Mouse (Mus musculus) midbrain, postnatal 0 days (tissue): ENCODE measurements around the gene Fkbp10. TPM values are rescaled to one million over a fixed set of nuclear protein-coding genes. Genes with fewer than 3 reads are reported as not detected.

Experiments used
- ATAC-seq: fragments of 200-750 bp; cut with Nextera tagmentation; 2 replicates; pipeline ENCODE4 v1.8.0; 2017; ENCODE audit warnings: moderate number of reproducible peaks, mild to moderate bottlenecking, moderate TSS enrichment, moderate library complexity; ENCODE audit not compliant: low FRiP score
- DNase-seq: peaks from one replicate; pipeline ENCODE4 v3.0.0-alpha.2; 2015; ENCODE audit warnings: low spot score
- H3K27ac ChIP-seq: fragments of 300-500 bp; sonication (generic); 2 replicates; pipeline ENCODE4 v1.5.1; 2014; ENCODE audit warnings: low read depth, mild to moderate bottlenecking, low read length, mixed read lengths
- H3K27me3 ChIP-seq: fragments of 300-500 bp; sonication (generic); 2 replicates; pipeline ENCODE4 v1.6.1; 2014; ENCODE audit warnings: low read length, control low read depth, mixed read lengths; ENCODE audit not compliant: insufficient read depth
- H3K36me3 ChIP-seq: fragments of 300-500 bp; sonication (generic); 2 replicates; pipeline ENCODE4 v1.6.1; 2014; ENCODE audit warnings: low read length, control low read depth, mixed read lengths; ENCODE audit not compliant: insufficient read depth
- H3K4me1 ChIP-seq: fragments of 300-500 bp; sonication (generic); 2 replicates; pipeline ENCODE4 v1.6.1; 2014; ENCODE audit warnings: mild to moderate bottlenecking, control low read depth, antibody characterized with exemption, low read length, mixed read lengths; ENCODE audit not compliant: insufficient read depth
- H3K4me2 ChIP-seq: fragments of 300-500 bp; sonication (generic); 2 replicates; pipeline ENCODE4 v1.6.1; 2014; ENCODE audit warnings: low read depth, mild to moderate bottlenecking, low read length, mixed read lengths; ENCODE audit not compliant: poor library complexity, severe bottlenecking
- H3K4me3 ChIP-seq: fragments of 300-500 bp; sonication (generic); 2 replicates; pipeline ENCODE4 v1.5.1; 2014; ENCODE audit warnings: low read depth, mild to moderate bottlenecking, low read length, moderate library complexity
- H3K9ac ChIP-seq: fragments of 300-500 bp; sonication (generic); replicated peaks from 2 replicates; pipeline ENCODE4 v1.6.1; 2014; ENCODE audit warnings: mild to moderate bottlenecking, low read length, moderate library complexity, mixed read lengths; ENCODE audit not compliant: poor library complexity, severe bottlenecking
- H3K9me3 ChIP-seq: fragments of 300-500 bp; sonication (generic); 2 replicates; pipeline ENCODE4 v1.6.1; 2016; ENCODE audit warnings: low read length, control low read depth
- CTCF ChIP-seq: IDR thresholded peaks from 2 replicates; pipeline ENCODE4 v1.5.1; 2016; ENCODE audit warnings: antibody characterized with exemption, mild to moderate bottlenecking
- WGBS: fragments of 180-500 bp; shearing (Covaris S2); extraction: QIAGEN DNeasy Blood & Tissue Kit; methylation state at CpG from one replicate; pipeline ENCODE4 v1.1.7; 2014; 5-methylcytosine and 5-hydroxymethylcytosine counted together
- polyA plus RNA-seq: library from polyadenylated mRNA; unstranded; fragments of >200 nt; fragmentation: Nextera tagmentation; extraction: Ambion mirVana; gene quantifications from 2 replicates; pipeline ENCODE4 v1.2.1, GENCODE M21; 2015
- total RNA-seq: library from RNA; depleted of rRNA; stranded (reverse); fragments of >200 nt; gene quantifications from 2 replicates; pipeline ENCODE4 v1.2.3, GENCODE M21; 2014

The Fkbp10 gene
- total and polyA plus RNA-seq, 2 experiments from 2014 or later: 21.8 to 33.9 TPM

DNA sequence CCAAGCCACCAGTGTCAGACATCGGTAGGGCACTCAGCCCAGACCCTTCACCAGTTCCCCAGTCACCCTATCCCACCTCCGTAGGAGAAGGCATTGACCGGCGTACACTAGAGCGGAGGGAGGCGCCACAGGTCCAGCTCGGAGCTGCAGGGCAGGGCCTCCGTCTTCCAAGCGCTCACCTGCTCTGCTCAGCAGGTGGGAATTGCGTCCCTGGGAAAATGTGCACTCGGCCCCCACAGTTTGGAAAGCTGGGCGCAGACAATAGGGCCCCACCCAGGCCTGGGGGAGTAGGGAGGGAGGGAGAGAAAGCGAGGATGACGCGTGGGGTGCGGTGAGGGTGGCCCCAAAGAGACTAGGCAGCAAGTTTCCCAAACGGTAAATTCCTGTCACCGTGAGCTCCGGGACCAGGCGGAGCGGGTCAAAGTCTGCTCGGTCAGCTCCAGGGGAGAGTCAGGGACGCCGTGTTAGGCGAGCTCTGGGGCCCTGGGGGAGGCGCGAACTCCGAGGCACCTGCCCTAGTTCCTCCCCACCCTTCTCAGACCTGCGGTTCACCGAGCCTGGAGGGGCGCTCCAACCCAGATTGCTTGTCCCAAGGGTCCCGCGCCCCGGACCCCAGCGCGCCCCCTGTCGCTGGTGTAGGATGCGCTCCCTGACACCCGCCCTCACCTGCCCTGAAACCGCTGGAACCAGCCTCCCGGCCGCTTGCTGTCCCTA is 18.5 kb upstream of the Fkbp10 start:
- under 1% methylated on average over 41 of the region's 42 CpGs for WGBS

DNA sequence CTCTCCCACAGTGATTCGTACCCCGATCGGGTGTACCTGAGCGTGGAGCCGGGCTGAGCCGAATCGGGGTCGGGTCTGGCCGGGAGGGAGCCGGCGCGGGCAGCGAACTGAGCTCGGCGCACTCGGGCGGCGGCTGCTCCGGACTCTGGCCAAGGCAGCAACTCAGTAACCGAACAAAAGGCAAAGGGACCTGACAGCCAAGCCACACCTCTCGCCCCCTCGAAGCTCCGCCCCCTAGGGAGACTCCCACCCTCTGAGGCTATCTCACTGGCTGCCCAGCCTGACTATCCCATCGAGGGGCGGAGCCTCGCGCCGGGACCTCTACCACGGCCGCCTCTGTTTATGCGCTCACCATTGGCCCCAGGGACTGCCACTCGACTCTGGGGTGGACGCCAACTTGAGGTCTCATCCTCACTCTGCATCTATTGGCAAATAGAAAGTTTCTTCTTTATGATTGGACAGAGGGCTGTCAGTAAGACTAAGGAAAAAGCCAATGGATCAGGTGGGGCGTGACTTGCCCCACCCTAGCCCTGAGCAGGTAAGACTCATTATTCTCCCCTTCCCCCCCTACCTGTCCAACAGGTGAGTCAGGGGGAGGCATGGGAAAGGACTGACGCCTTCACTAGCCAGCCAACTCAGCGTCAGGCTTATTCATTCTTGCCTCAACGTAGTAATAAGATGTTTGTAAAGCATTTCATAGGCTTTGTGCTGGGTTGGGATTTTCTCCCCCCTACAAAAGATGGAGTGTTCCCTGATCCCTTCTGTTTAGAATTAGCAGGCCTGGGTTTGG is 17.7 kb upstream of the Fkbp10 start, which contains the start of gene Jup:
TSS of gene Jup (minus strand) at position 164 of the 790 bp plus-strand sequence.
- Histone ChIP-seq H3K9me3 (no peaks in the 10 kb centered on the region), H3K36me3 (no peaks in the 10 kb centered on the region), H3K4me3 (peak within 1 kb of the TSS; percentile 86), H3K4me1 (peaks cover 17% of the 10 kb centered on the region), H3K27me3 (no peaks in the 10 kb centered on the region), H3K27ac (peak within 1 kb of the TSS; percentile 75), H3K4me2 (peak within 1 kb of the TSS; percentile 79), H3K9ac (peak within 1 kb of the TSS; percentile 80)
- TF ChIP-seq CTCF: no peak; the same call in 1 of the 2 replicates
- peak; percentile 99 for ATAC-seq
- WGBS: 1% methylated on average over 36 of the region's 37 CpGs
- peak; percentile 100 for DNase-seq

More for the DNA sequence above, 18.5 kb upstream of the Fkbp10 start:
- H3K9me3 ChIP-seq: no peaks in the 10 kb centered on the region
- no peaks in the 10 kb centered on the region for H3K36me3 ChIP-seq
- peak; percentile 65 for TF ChIP-seq CTCF
- peak overlapping the region; percentile 86 for H3K4me3 ChIP-seq
- peak overlapping the region; percentile 79 for H3K4me2 ChIP-seq
- H3K27me3 ChIP-seq: no peaks in the 10 kb centered on the region
- DNase-seq (peak; percentile 12), ATAC-seq (no peak; the same call in none of the 2 replicates)
- peak overlapping the region; percentile 75 for H3K27ac ChIP-seq
- H3K9ac ChIP-seq: peak overlapping the region; percentile 80
- H3K4me1 ChIP-seq: peaks cover 17% of the 10 kb centered on the region

DNA sequence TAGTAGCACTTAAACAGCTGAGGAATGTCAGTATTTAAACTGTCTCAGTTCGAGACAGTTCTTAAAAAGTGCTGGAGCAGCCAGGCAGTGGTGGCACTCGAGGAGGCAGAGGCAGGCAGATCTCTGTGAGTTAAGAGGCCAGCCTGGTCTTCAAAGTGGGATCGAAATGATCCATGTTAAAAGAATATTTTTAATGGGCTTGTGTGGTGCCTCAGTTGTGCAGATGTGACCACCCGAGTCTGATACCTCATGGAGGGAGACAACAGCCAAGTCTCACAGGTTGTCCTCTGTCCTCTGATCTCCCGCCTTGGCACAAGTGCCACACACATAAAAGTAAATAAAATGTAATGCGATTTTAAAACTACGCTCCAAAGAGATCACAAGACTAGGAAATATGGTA is 17.0 kb upstream of the Fkbp10 start:
- Histone ChIP-seq H3K4me3 (no peak overlapping the region), H3K36me3 (no peaks in the 10 kb centered on the region), H3K4me1 (peaks cover 17% of the 10 kb centered on the region), H3K27me3 (no peaks in the 10 kb centered on the region), H3K27ac (peak overlapping the region; percentile 27; the same call in 1 of the 2 replicates), H3K9ac (no peak overlapping the region), H3K4me2 (peak overlapping the region; percentile 79; the same call in 1 of the 2 replicates), H3K9me3 (no peaks in the 10 kb centered on the region)
- 93% methylated on average over 7 of the region's 7 CpGs for WGBS
- DNase-seq (no peak), ATAC-seq (no peak)
- TF ChIP-seq CTCF: no peak

DNA sequence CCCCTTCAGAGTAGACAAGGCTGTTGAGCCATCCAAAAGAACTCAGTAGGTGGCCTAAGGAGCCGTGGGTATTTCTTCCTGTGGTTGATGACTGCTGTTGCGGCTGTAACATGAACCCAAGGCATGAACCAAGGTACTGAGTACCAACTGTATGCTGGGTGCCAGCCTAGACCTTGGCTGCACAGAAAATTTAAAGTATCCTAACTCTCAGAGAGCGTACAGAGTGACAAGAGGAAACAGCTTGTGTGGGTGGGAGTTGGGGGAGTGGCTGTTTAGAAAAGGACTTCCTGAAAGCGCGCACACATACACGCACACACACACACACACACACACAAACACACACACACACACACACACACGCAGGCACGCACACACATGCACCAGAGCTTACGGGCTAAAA is 16.2 kb upstream of the Fkbp10 start:
- no peaks in the 10 kb centered on the region for H3K36me3 ChIP-seq
- WGBS: 81% methylated on average over 9 of the region's 9 CpGs

DNA sequence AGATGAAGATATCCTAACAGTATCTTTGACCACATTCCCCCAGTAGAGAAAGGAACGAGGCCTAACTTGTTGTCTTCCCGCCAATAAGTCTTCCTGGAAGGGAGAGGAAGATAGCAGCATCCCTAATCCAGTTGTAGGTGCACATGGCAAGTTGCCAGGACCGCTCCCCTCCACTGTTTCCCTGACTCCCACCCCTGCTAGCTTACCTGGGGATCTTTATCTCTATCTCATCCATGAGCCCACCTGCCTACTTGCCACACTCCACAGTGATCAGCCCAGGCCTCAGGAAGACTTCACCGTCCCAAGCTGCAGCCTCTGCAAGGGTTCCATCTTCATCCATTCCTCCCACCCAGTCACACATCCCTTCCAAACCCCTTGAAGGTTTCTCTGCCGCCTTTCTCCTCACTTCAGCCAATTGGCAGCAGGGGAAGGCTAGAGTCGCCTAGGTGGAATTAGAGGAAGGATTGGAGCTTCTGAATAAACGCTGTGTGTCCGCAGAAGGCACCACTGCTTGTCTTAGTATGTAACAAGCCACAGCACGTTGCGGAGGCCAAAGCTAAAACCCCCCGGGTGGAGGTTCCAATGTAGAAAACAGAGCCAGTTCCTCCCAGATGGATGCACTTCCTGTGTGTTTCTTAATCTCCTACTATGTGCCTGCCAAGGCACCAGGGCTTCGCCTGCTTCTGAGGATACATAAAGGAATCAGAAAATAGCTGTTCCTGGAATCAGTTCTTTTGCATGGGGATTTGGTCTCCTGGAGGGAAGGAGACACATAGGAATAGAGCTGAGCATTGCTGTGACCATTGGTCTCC is 15.6 kb upstream of the Fkbp10 start:
- Histone ChIP-seq H3K27me3 (no peaks in the 10 kb centered on the region), H3K4me3 (no peak overlapping the region), H3K9ac (no peak overlapping the region), H3K4me1 (peaks cover 15% of the 10 kb centered on the region), H3K27ac (no peak overlapping the region), H3K4me2 (no peak overlapping the region), H3K9me3 (no peaks in the 10 kb centered on the region), H3K36me3 (no peaks in the 10 kb centered on the region)
- WGBS: 74% methylated on average over 12 of the region's 12 CpGs
- DNase-seq: no peak
- no peak for TF ChIP-seq CTCF
- no peak for ATAC-seq

More for the DNA sequence above, 16.2 kb upstream of the Fkbp10 start:
- TF ChIP-seq CTCF: no peak
- peaks cover 17% of the 10 kb centered on the region for H3K4me1 ChIP-seq
- H3K4me3 ChIP-seq: no peak overlapping the region
- H3K4me2 ChIP-seq: no peak overlapping the region
- no peaks in the 10 kb centered on the region for H3K27me3 ChIP-seq
- H3K27ac ChIP-seq: no peak overlapping the region
- H3K9me3 ChIP-seq: no peaks in the 10 kb centered on the region
- no peak for ATAC-seq
- H3K9ac ChIP-seq: no peak overlapping the region
- DNase-seq: no peak
